Mouse (Mus musculus): ENCODE data around the gene 1700020D05Rik. TPM values are rescaled to one million over a fixed set of nuclear protein-coding genes. Genes with fewer than 3 reads are reported as not detected.
A peak's percentile ranks its signal among the peaks of the same experiment; 100 is the strongest.

Gene 1700020D05Rik
- total and polyA plus RNA-seq, 2 experiments from 2014 or later, result 0.20 to 7.3 TPM

DNA sequence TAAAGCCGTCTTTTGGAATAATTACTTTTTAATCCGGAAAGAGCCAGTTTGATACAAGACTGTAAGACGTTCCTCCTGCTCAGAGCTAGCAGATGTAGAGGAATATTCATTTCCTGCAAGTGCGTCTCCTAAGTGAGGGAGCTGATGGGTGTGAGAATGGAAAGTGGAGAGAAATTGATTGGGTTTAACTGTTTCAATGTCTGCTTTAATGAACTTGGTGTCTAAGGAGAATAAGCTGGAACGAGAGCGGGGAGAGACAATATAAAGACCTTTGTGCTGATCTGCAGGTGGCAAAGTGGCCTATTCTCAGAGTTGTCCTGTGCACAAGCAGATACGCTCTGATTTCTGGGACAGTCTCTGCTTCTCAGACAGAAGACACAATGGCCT lies 26.5 kb upstream of the 1700020D05Rik start:
- H3K9ac ChIP-seq (replicated peaks; ENCODE audit: low read length, poor library complexity, severe bottlenecking), result 0 out of 2 replicates have a peak overlapping the region, but pooled peaks have one; percentile 1
- DNase-seq (ENCODE audit: low spot score) (no peak), ATAC-seq (ENCODE audit: low FRiP score) (no peak; the same call in 1 of the 2 replicates)
- H3K4me1 ChIP-seq (ENCODE audit: insufficient read depth, low read length), result 0 out of 2 replicates have a peak, but pooled peaks cover 4% of the 10 kb centered on the region
- H3K27ac ChIP-seq (ENCODE audit: low read depth, low read length), result no peak overlapping the region
- H3K27me3 ChIP-seq (ENCODE audit: insufficient read depth, low read length), result no peaks in the 10 kb centered on the region
- H3K9me3 ChIP-seq (ENCODE audit: low read length), result no peaks in the 10 kb centered on the region
- TF ChIP-seq CTCF (IDR thresholded peaks at IDR 0.05), result no peak
- H3K36me3 ChIP-seq (ENCODE audit: insufficient read depth, low read length), result no peaks in the 10 kb centered on the region
- 17% methylated on average over 7 of the region's 7 CpGs for WGBS
- no peak overlapping the region for H3K4me3 ChIP-seq (ENCODE audit: low read depth, low read length)
- no peak overlapping the region for H3K4me2 ChIP-seq (ENCODE audit: low read depth, low read length, poor library complexity, severe bottlenecking)

DNA sequence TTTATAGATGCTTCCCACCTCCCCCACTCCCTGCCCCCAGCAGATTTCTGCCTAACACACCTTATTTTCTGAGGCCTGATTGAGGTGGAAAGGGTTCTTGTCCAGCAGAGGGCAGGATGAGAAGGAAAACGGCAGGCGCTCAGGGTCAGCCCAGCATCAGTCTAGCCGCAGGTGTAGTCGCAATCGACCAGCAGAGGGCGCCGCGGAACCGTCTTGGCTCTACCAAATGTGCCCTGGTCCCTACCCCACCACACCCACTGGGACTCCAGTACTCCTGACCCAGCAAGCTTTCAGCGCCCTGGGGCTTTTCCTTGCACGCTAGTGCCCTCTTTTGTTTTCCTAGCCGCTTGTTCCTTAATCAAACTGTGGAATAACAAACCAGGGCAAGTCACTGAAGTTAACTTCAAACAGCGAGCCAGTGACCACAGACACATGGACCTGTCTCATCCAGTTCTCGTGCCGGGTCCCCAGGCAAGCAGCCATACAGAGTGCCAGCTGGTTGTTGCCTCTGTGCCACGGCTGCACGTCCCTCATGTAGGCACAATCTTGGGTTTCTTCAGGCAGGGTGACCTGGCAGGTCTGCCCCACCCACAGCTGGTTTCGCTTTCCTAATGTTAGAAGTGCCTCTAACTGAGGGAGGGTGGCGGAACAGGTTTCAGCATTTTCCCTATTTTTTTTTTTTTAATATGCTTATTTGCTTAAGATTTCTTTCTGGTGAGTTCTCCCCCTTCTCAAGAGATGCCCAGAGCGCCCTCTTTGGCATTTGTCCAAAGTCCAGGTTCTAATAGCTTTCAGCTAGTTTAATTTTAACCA lies 25.9 kb upstream of the 1700020D05Rik start:
- Histone ChIP-seq H3K4me3 (ENCODE audit: low read depth, low read length) (no peak overlapping the region), H3K36me3 (ENCODE audit: insufficient read depth, low read length) (no peaks in the 10 kb centered on the region), H3K9me3 (ENCODE audit: low read length) (no peaks in the 10 kb centered on the region), H3K27me3 (ENCODE audit: insufficient read depth, low read length) (no peaks in the 10 kb centered on the region), H3K9ac (replicated peaks; ENCODE audit: low read length, poor library complexity, severe bottlenecking) (no peak overlapping the region), H3K27ac (ENCODE audit: low read depth, low read length) (no peak overlapping the region), H3K4me2 (ENCODE audit: low read depth, low read length, poor library complexity, severe bottlenecking) (peak overlapping the region; percentile 33), H3K4me1 (ENCODE audit: insufficient read depth, low read length) (0 out of 2 replicates have a peak, but pooled peaks cover 4% of the 10 kb centered on the region)
- ATAC-seq (ENCODE audit: low FRiP score) (peak; percentile 82), DNase-seq (ENCODE audit: low spot score) (peak; percentile 89)
- 6% methylated on average over 20 of the region's 20 CpGs for WGBS
- peak; percentile 94 for TF ChIP-seq CTCF (IDR thresholded peaks at IDR 0.05)

DNA sequence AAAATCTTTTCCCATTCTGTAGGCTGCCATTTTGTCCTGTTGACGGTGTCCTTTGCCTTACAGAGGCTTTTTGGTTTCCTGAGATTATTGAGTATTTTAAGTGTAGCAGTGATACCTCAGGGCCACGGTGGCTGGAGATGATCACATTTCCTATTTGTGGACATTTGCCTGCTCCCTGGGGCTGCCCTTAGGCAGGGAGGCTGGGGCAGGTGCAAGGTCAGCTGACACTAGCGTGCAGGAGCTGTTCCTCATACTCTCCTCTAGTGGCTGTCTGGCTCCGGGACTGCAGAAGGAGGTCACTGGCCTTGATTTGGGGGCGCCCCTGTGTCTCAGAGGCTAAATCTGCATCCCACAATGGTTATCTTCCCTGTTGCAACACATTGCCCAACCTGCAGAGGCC lies 21.6 kb upstream of the 1700020D05Rik start:
- Histone ChIP-seq H3K27me3 (ENCODE audit: insufficient read depth, low read length) (no peaks in the 10 kb centered on the region), H3K9ac (replicated peaks; ENCODE audit: low read length, poor library complexity, severe bottlenecking) (no peak overlapping the region), H3K9me3 (ENCODE audit: low read length) (no peaks in the 10 kb centered on the region), H3K4me2 (ENCODE audit: low read depth, low read length, poor library complexity, severe bottlenecking) (no peak overlapping the region), H3K36me3 (ENCODE audit: insufficient read depth, low read length) (no peaks in the 10 kb centered on the region), H3K4me1 (ENCODE audit: insufficient read depth, low read length) (0 out of 2 replicates have a peak, but pooled peaks cover 4% of the 10 kb centered on the region), H3K27ac (ENCODE audit: low read depth, low read length) (no peak overlapping the region), H3K4me3 (ENCODE audit: low read depth, low read length) (no peak overlapping the region)
- DNase-seq (ENCODE audit: low spot score) (no peak), ATAC-seq (ENCODE audit: low FRiP score) (no peak)
- no peak for TF ChIP-seq CTCF (IDR thresholded peaks at IDR 0.05)
- 69% methylated on average over 5 of the region's 5 CpGs for WGBS

DNA sequence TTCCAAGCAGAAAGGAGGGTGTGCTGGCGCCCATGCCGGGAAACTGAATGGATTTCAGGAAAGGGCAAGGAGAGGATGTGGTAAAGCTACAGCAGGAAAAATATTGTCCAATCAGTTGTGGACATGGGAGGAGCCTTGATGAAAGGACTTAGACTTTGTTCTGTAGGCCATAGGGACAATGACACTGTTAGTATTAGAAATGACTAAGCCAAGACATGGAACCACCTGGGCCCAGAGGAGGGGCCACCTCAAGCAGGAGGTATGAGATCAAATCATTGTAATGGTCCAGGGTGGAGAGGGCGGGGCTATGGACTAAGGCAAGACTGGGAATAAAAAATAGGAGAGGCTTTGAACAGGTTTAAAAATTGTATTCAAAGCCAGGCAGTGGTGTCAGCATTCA lies 15.1 kb upstream of the 1700020D05Rik start:
- H3K9ac ChIP-seq (replicated peaks; ENCODE audit: low read length, poor library complexity, severe bottlenecking), result no peak overlapping the region
- TF ChIP-seq CTCF (IDR thresholded peaks at IDR 0.05), result no peak
- DNase-seq (ENCODE audit: low spot score) (no peak), ATAC-seq (ENCODE audit: low FRiP score) (no peak)
- no peak overlapping the region for H3K4me3 ChIP-seq (ENCODE audit: low read depth, low read length)
- WGBS, result 85% methylated on average over 3 of the region's 3 CpGs
- H3K27ac ChIP-seq (ENCODE audit: low read depth, low read length), result no peak overlapping the region
- H3K9me3 ChIP-seq (ENCODE audit: low read length), result no peaks in the 10 kb centered on the region
- H3K4me2 ChIP-seq (ENCODE audit: low read depth, low read length, poor library complexity, severe bottlenecking), result no peak overlapping the region
- H3K4me1 ChIP-seq (ENCODE audit: insufficient read depth, low read length), result no peaks in the 10 kb centered on the region
- H3K36me3 ChIP-seq (ENCODE audit: insufficient read depth, low read length), result no peaks in the 10 kb centered on the region
- no peaks in the 10 kb centered on the region for H3K27me3 ChIP-seq (ENCODE audit: insufficient read depth, low read length)

DNA sequence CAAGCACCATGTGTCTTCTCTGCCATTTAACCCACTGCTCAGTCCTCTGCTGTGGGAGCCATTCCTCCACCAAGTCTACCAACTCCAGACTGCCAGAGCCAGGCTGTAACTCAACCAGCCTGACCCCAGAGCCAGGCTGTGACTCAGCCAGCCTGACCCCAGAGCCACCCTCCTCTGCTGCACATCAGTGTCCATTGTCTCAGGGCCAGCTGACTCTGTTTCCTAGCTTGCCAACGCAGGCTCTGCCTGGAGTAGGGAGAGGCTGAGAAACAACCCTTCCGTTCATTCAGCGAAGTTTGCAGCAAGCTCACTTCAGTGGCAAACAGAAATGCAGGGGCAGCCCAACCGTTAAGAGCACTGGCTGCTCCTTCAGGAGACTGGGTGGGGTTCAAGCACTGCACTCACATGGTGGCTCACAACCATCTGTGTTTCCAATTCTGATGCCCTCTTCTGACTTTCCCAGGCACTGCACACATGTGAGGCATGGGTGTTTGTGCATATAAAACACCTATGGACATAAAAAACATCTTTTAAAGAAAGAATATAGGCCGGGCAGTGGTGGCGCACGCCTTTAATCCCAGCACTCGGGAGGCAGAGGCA lies 13.4 kb upstream of the 1700020D05Rik start:
- H3K27ac ChIP-seq (ENCODE audit: low read depth, low read length), result no peak overlapping the region

More for the DNA sequence above, 13.4 kb upstream of the 1700020D05Rik start:
- Histone ChIP-seq H3K9ac (replicated peaks; ENCODE audit: low read length, poor library complexity, severe bottlenecking) (no peak overlapping the region), H3K4me1 (ENCODE audit: insufficient read depth, low read length) (no peaks in the 10 kb centered on the region), H3K4me2 (ENCODE audit: low read depth, low read length, poor library complexity, severe bottlenecking) (no peak overlapping the region), H3K36me3 (ENCODE audit: insufficient read depth, low read length) (no peaks in the 10 kb centered on the region), H3K9me3 (ENCODE audit: low read length) (no peaks in the 10 kb centered on the region), H3K27me3 (ENCODE audit: insufficient read depth, low read length) (no peaks in the 10 kb centered on the region), H3K4me3 (ENCODE audit: low read depth, low read length) (no peak overlapping the region)
- ATAC-seq (ENCODE audit: low FRiP score), result no peak
- TF ChIP-seq CTCF (IDR thresholded peaks at IDR 0.05), result no peak
- DNase-seq (ENCODE audit: low spot score), result no peak
- 81% methylated on average over 8 of the region's 8 CpGs for WGBS
